Mouse (Mus musculus): ENCODE measurements around the gene Fbxo7. TPM values are rescaled to one million over a fixed set of nuclear protein-coding genes. Genes with fewer than 3 reads are reported as not detected.

Fbxo7 gene
- polyA plus RNA-seq (2016; fragmentation: Nextera tagmentation; extraction: Ambion mirVana): 24.3 and 25.9 TPM in 2 replicates

GRCm38 (mm10) chr10:86021749-86022473 lies at the start of gene Fbxo7:
Fbxo7 (plus strand) TSS chr10:86021972.
- WGBS: under 1% methylated on average over 76 of the region's 82 CpGs
- Histone ChIP-seq H3K36me3 (peaks cover 6% of the 10 kb centered on the region; the same call in 1 of the 2 replicates), H3K27ac (peak within 1 kb of the TSS; percentile 94), H3K27me3 (no peaks in the 10 kb centered on the region), H3K4me3 (replicated peaks) (peak within 1 kb of the TSS; percentile 88), H3K4me2 (peak within 1 kb of the TSS; percentile 74), H3K9me3 (no peaks in the 10 kb centered on the region), H3K9ac (replicated peaks) (peak within 1 kb of the TSS; percentile 83), H3K4me1 (replicated peaks) (peaks cover 11% of the 10 kb centered on the region)
- ATAC-seq (ENCODE audit: insufficient number of reproducible peaks, insufficient read depth, low FRiP score, low TSS enrichment, low read depth): peak; percentile 94

GRCm38 (mm10) chr10:85972915-85973314 lies 48.9 kb upstream of the Fbxo7 start:
- no peak for ATAC-seq (ENCODE audit: insufficient number of reproducible peaks, insufficient read depth, low FRiP score, low TSS enrichment, low read depth)
- no peaks in the 10 kb centered on the region for H3K36me3 ChIP-seq
- H3K4me1 ChIP-seq (replicated peaks): no peaks in the 10 kb centered on the region
- 89% methylated on average over 4 of the region's 4 CpGs for WGBS
- H3K9ac ChIP-seq (replicated peaks): no peak overlapping the region
- no peak overlapping the region for H3K27ac ChIP-seq
- no peak overlapping the region for H3K4me3 ChIP-seq (replicated peaks)
- 0 out of 2 replicates have a peak, but pooled peaks cover under 1% of the 10 kb centered on the region for H3K27me3 ChIP-seq
- H3K9me3 ChIP-seq: peaks cover 4% of the 10 kb centered on the region; the same call in 1 of the 2 replicates
- H3K4me2 ChIP-seq: no peak overlapping the region

- 77% methylated on average over 6 of the region's 6 CpGs for WGBS
- ATAC-seq (ENCODE audit: insufficient number of reproducible peaks, insufficient read depth, low FRiP score, low TSS enrichment, low read depth): no peak
- no peaks in the 10 kb centered on the region; the same call in 1 of the 2 replicates for H3K4me1 ChIP-seq (replicated peaks)
Measured at GRCm38 (mm10) chr10:85989412-85990115, 32.2 kb upstream of the Fbxo7 start.

GRCm38 (mm10) chr10:85992412-85992811 lies 29.4 kb upstream of the Fbxo7 start:
- H3K27me3 ChIP-seq: no peaks in the 10 kb centered on the region
- no peak overlapping the region for H3K4me3 ChIP-seq (replicated peaks)
- no peaks in the 10 kb centered on the region for H3K9me3 ChIP-seq
- WGBS: 90% methylated on average over 4 of the region's 4 CpGs
- no peaks in the 10 kb centered on the region for H3K36me3 ChIP-seq
- H3K9ac ChIP-seq (replicated peaks): no peak overlapping the region
- no peak for ATAC-seq (ENCODE audit: insufficient number of reproducible peaks, insufficient read depth, low FRiP score, low TSS enrichment, low read depth)
- H3K4me1 ChIP-seq (replicated peaks): no peaks in the 10 kb centered on the region; the same call in 1 of the 2 replicates
- no peak overlapping the region for H3K27ac ChIP-seq
- no peak overlapping the region for H3K4me2 ChIP-seq

More at GRCm38 (mm10) chr10:85989412-85990115, 32.2 kb upstream of the Fbxo7 start:
- H3K4me2 ChIP-seq: no peak overlapping the region
- no peak overlapping the region for H3K9ac ChIP-seq (replicated peaks)
- H3K4me3 ChIP-seq (replicated peaks): no peak overlapping the region
- H3K36me3 ChIP-seq: no peaks in the 10 kb centered on the region
- no peak overlapping the region for H3K27ac ChIP-seq
- H3K9me3 ChIP-seq: no peaks in the 10 kb centered on the region
- H3K27me3 ChIP-seq: no peaks in the 10 kb centered on the region

- Histone ChIP-seq H3K9me3 (0 out of 2 replicates have a peak, but pooled peaks cover 5% of the 10 kb centered on the region), H3K36me3 (no peaks in the 10 kb centered on the region), H3K4me2 (no peak overlapping the region), H3K27me3 (no peaks in the 10 kb centered on the region), H3K9ac (replicated peaks) (no peak overlapping the region), H3K4me3 (replicated peaks) (no peak overlapping the region), H3K27ac (no peak overlapping the region), H3K4me1 (replicated peaks) (no peaks in the 10 kb centered on the region; the same call in 1 of the 2 replicates)
- ATAC-seq (ENCODE audit: insufficient number of reproducible peaks, insufficient read depth, low FRiP score, low TSS enrichment, low read depth): no peak
- 83% methylated on average over 9 of the region's 9 CpGs for WGBS
Measured at GRCm38 (mm10) chr10:85993836-85994235, 27.9 kb upstream of the Fbxo7 start.

- Histone ChIP-seq H3K27me3 (no peaks in the 10 kb centered on the region), H3K36me3 (no peaks in the 10 kb centered on the region), H3K4me2 (no peak overlapping the region), H3K4me3 (replicated peaks) (no peak overlapping the region), H3K27ac (no peak overlapping the region), H3K9me3 (0 out of 2 replicates have a peak, but pooled peaks cover 5% of the 10 kb centered on the region), H3K9ac (replicated peaks) (no peak overlapping the region), H3K4me1 (replicated peaks) (no peaks in the 10 kb centered on the region; the same call in 1 of the 2 replicates)
- WGBS: 75% methylated on average over 5 of the region's 5 CpGs
- no peak for ATAC-seq (ENCODE audit: insufficient number of reproducible peaks, insufficient read depth, low FRiP score, low TSS enrichment, low read depth)
Measured at GRCm38 (mm10) chr10:85994543-85995104, 27.1 kb upstream of the Fbxo7 start.

GRCm38 (mm10) chr10:86000447-86000846 lies 21.3 kb upstream of the Fbxo7 start:
- no peak overlapping the region for H3K9ac ChIP-seq (replicated peaks)
- 0 out of 2 replicates have a peak, but pooled peaks cover 5% of the 10 kb centered on the region for H3K9me3 ChIP-seq
- no peaks in the 10 kb centered on the region for H3K27me3 ChIP-seq
- H3K4me2 ChIP-seq: no peak overlapping the region
- 93% methylated on average over 4 of the region's 4 CpGs for WGBS
- no peak overlapping the region for H3K27ac ChIP-seq
- ATAC-seq (ENCODE audit: insufficient number of reproducible peaks, insufficient read depth, low FRiP score, low TSS enrichment, low read depth): no peak
- no peaks in the 10 kb centered on the region for H3K36me3 ChIP-seq
- no peaks in the 10 kb centered on the region for H3K4me1 ChIP-seq (replicated peaks)
- H3K4me3 ChIP-seq (replicated peaks): no peak overlapping the region

GRCm38 (mm10) chr10:86006455-86006854 lies 15.3 kb upstream of the Fbxo7 start:
- no peak overlapping the region for H3K4me2 ChIP-seq
- no peak overlapping the region for H3K27ac ChIP-seq
- no peaks in the 10 kb centered on the region for H3K36me3 ChIP-seq
- ATAC-seq (ENCODE audit: insufficient number of reproducible peaks, insufficient read depth, low FRiP score, low TSS enrichment, low read depth): no peak
- H3K27me3 ChIP-seq: no peaks in the 10 kb centered on the region
- no peaks in the 10 kb centered on the region for H3K4me1 ChIP-seq (replicated peaks)
- no peak overlapping the region for H3K4me3 ChIP-seq (replicated peaks)
- no peak overlapping the region for H3K9ac ChIP-seq (replicated peaks)
- no peaks in the 10 kb centered on the region for H3K9me3 ChIP-seq
- WGBS: 87% methylated on average over 5 of the region's 5 CpGs

- no peak for ATAC-seq (ENCODE audit: insufficient number of reproducible peaks, insufficient read depth, low FRiP score, low TSS enrichment, low read depth)
- 84% methylated on average over 2 of the region's 2 CpGs for WGBS
- Histone ChIP-seq H3K4me1 (replicated peaks) (no peaks in the 10 kb centered on the region), H3K4me2 (no peak overlapping the region), H3K9me3 (no peaks in the 10 kb centered on the region), H3K9ac (replicated peaks) (no peak overlapping the region), H3K36me3 (no peaks in the 10 kb centered on the region), H3K4me3 (replicated peaks) (no peak overlapping the region), H3K27ac (no peak overlapping the region), H3K27me3 (no peaks in the 10 kb centered on the region)
Measured at GRCm38 (mm10) chr10:86009688-86010087, 12.1 kb upstream of the Fbxo7 start.

- Histone ChIP-seq H3K27me3 (no peaks in the 10 kb centered on the region), H3K4me2 (no peak overlapping the region), H3K27ac (no peak overlapping the region), H3K9ac (replicated peaks) (no peak overlapping the region), H3K9me3 (no peaks in the 10 kb centered on the region), H3K4me1 (replicated peaks) (no peaks in the 10 kb centered on the region), H3K36me3 (no peaks in the 10 kb centered on the region), H3K4me3 (replicated peaks) (no peak overlapping the region)
- WGBS: 19% methylated on average over 6 of the region's 6 CpGs
- no peak for ATAC-seq (ENCODE audit: insufficient number of reproducible peaks, insufficient read depth, low FRiP score, low TSS enrichment, low read depth)
Measured at GRCm38 (mm10) chr10:86010636-86011035, 11.1 kb upstream of the Fbxo7 start.

- no peak for ATAC-seq (ENCODE audit: insufficient number of reproducible peaks, insufficient read depth, low FRiP score, low TSS enrichment, low read depth)
- no peak overlapping the region for H3K9ac ChIP-seq (replicated peaks)
- no peaks in the 10 kb centered on the region for H3K27me3 ChIP-seq
- H3K4me3 ChIP-seq (replicated peaks): no peak overlapping the region
- H3K4me1 ChIP-seq (replicated peaks): no peaks in the 10 kb centered on the region
- WGBS: 91% methylated on average over 2 of the region's 2 CpGs
- H3K4me2 ChIP-seq: no peak overlapping the region
- no peaks in the 10 kb centered on the region for H3K36me3 ChIP-seq
- no peaks in the 10 kb centered on the region for H3K9me3 ChIP-seq
- H3K27ac ChIP-seq: no peak overlapping the region
Measured at GRCm38 (mm10) chr10:86011172-86011571, 10.6 kb upstream of the Fbxo7 start.

All from limb, embryonic 12.5 days (tissue).